Comparison of ENCODE assay signal across 8 mouse cellular contexts in genomic region chr13:31808116-31808803, GRCm38 (mm10). TPM values are rescaled to one million over a fixed set of nuclear protein-coding genes. Genes with fewer than 3 reads are reported as not detected.
DNase-seq lines count a peak whose midpoint lies in the region; ATAC-seq lines count a peak whose summit lies in the region.

No protein-coding gene starts in this region.

- H3K27ac ChIP-seq in stomach, embryonic 16.5 days (ENCODE audit: low read length) = no peak overlapping the region

- intact Hi-C loops in heart, postnatal 25 days (cut with DNase I) = loop anchor here (5.0 to 10.0 kb wide), 3 partner anchors 199 to 994 kb away; partner anchors contain the start of genes D930007J09Rik and Wrnip1

- H3K4me2 ChIP-seq in stomach, embryonic 16.5 days (ENCODE audit: low read depth, low read length) = peak overlapping the region; percentile 99

- WGBS in stomach, embryonic 16.5 days = 1% methylated on average over 73 of the region's 73 CpGs

- peak overlapping the region; percentile 59 for H3K4me3 ChIP-seq in stomach, embryonic 16.5 days (replicated peaks; ENCODE audit: low read length)

- no peaks in the 10 kb centered on the region for H3K36me3 ChIP-seq in stomach, embryonic 16.5 days (ENCODE audit: control insufficient read depth, insufficient read depth, low read length)

- DNase-seq in heart, adult 18-20 months = peak; percentile 63 to 68
- no peak for DNase-seq in heart, postnatal 25 days (ENCODE audit: low spot score)
- DNase-seq in adrenal gland, postnatal 10 days = peak; percentile 80
- DNase-seq in kidney, adult 9 months = peak; percentile 23
- peak; percentile 42 for DNase-seq in lung, postnatal 36 days
- DNase-seq in ovary, postnatal 10 days (ENCODE audit: low spot score) = no peak

- peaks cover 70% of the 10 kb centered on the region for H3K27me3 ChIP-seq in stomach, embryonic 16.5 days (ENCODE audit: control insufficient read depth, insufficient read depth, low read length)

- no peaks in the 10 kb centered on the region for H3K9me3 ChIP-seq in stomach, embryonic 16.5 days (replicated peaks; ENCODE audit: control insufficient read depth, low read length)

- H3K4me1 ChIP-seq in stomach, embryonic 16.5 days (ENCODE audit: control insufficient read depth, insufficient read depth, low read length) = peaks cover 33% of the 10 kb centered on the region

- H3K9ac ChIP-seq in stomach, embryonic 16.5 days (ENCODE audit: low read length) = peak overlapping the region; percentile 80

- ATAC-seq in granulocyte monocyte progenitor cell, adult 5-6 weeks (replicated peaks; ENCODE audit: poor library complexity, severe bottlenecking) = peak; percentile 27
- no peak for ATAC-seq in stomach, embryonic 16.5 days (ENCODE audit: insufficient read depth, low FRiP score)

RNA-seq across cellular contexts. Expression of gene Foxc1, which starts 1.8 kb away (rescaled TPM):
- 1 to 10 TPM; 3.3 to 4.2 TPM for total RNA-seq in heart, adult 18-20 months (2021)
- total RNA-seq in heart, postnatal 25 days (2021) = 1 to 10 TPM; 5.1 to 5.8 TPM
- total RNA-seq in adrenal gland, postnatal 10 days (2021) = 1 to 10 TPM; 6.7 to 6.9 TPM
- total RNA-seq in granulocyte monocyte progenitor cell, adult 5-6 weeks (2014; fragmentation: Nextera tagmentation) = not detected in 2 replicates
- not detected in 2 replicates for total RNA-seq in granulocyte monocyte progenitor cell, adult 5-6 weeks (2017)
- 0.12 and 0.14 TPM in 2 replicates for polyA plus RNA-seq in stomach, embryonic 16.5 days (2015; fragmentation: Nextera tagmentation; extraction: Ambion mirVana)

Comparison
In these comparisons a context has a peak if more than half of its experiments do, and no peak if none do; other contexts are left out.
1. DNase-seq: peak in heart, adult 18-20 months (2 of 2), adrenal gland, postnatal 10 days (single experiment), kidney, adult 9 months (single experiment) and lung, postnatal 36 days (single experiment); none in heart, postnatal 25 days (single experiment) and ovary, postnatal 10 days (single experiment).
2. RNA of gene Foxc1, which starts 1.8 kb away (total RNA-seq): 6.7 to 6.9 TPM in adrenal gland, postnatal 10 days, 5.1 to 5.8 TPM in heart, postnatal 25 days and 3.3 to 4.2 TPM in heart, adult 18-20 months; not detected in granulocyte monocyte progenitor cell, adult 5-6 weeks; every median in the first group is over 4 times any median in the second.